Mouse (Mus musculus) brain, embryonic 18.5 days (tissue): ENCODE data around the gene Prps1.
"Not testable (repeated sequence)": the region's sequence is repeated elsewhere in the genome, so short reads cannot be mapped to it uniquely, and the experiment has no call there.

Experiments
- DNase-seq: peaks from one replicate; pipeline ENCODE4 v3.0.0-alpha.2; 2012; ENCODE audit warnings: low read depth, low spot score

Prps1 gene

GRCm38 (mm10) chrX:140456279-140456731 lies at the start of gene Prps1:
TSS of gene Prps1 (plus strand) at chrX:140456613.
- peak; percentile 78 for DNase-seq

- no peak for DNase-seq
Measured at GRCm38 (mm10) chrX:140407593-140407992, 48.8 kb upstream of the Prps1 start.

GRCm38 (mm10) chrX:140418467-140418866 lies 37.9 kb upstream of the Prps1 start:
- no peak for DNase-seq

- no peak for DNase-seq
Measured at GRCm38 (mm10) chrX:140427124-140427523, 29.3 kb upstream of the Prps1 start.

GRCm38 (mm10) chrX:140428252-140428651 lies 28.2 kb upstream of the Prps1 start:
- DNase-seq = no peak

GRCm38 (mm10) chrX:140429985-140430384 lies 26.4 kb upstream of the Prps1 start:
- no peak for DNase-seq

- DNase-seq = no peak
Measured at GRCm38 (mm10) chrX:140430506-140430905, 25.9 kb upstream of the Prps1 start.

GRCm38 (mm10) chrX:140431981-140432380 lies 24.4 kb upstream of the Prps1 start:
- no peak for DNase-seq

- no peak for DNase-seq
Measured at GRCm38 (mm10) chrX:140432786-140433185, 23.6 kb upstream of the Prps1 start.

- DNase-seq = no peak
Measured at GRCm38 (mm10) chrX:140437906-140438305, 18.5 kb upstream of the Prps1 start.

GRCm38 (mm10) chrX:140445551-140445950 lies 10.9 kb upstream of the Prps1 start:
- no peak for DNase-seq

GRCm38 (mm10) chrX:140450071-140450470 lies 6.3 kb upstream of the Prps1 start:
- DNase-seq = no peak

- no peak for DNase-seq
Measured at GRCm38 (mm10) chrX:140456751-140457491, 508 bp downstream of the Prps1 start.

GRCm38 (mm10) chrX:140457502-140457901 lies 1.1 kb downstream of the Prps1 start:
- no peak for DNase-seq

- no peak for DNase-seq
Measured at GRCm38 (mm10) chrX:140478231-140478630, 21.8 kb downstream of the Prps1 start.

- no peak for DNase-seq
Measured at GRCm38 (mm10) chrX:140479171-140479570, 22.8 kb downstream of the Prps1 start.

GRCm38 (mm10) chrX:140489174-140489573 lies 32.8 kb downstream of the Prps1 start:
- no peak for DNase-seq

- DNase-seq = no peak
Measured at GRCm38 (mm10) chrX:140490203-140490602, 33.8 kb downstream of the Prps1 start.

GRCm38 (mm10) chrX:140491884-140492571 lies 35.6 kb downstream of the Prps1 start:
- peak; percentile 14 for DNase-seq

- no peak for DNase-seq
Measured at GRCm38 (mm10) chrX:140493527-140494029, 37.2 kb downstream of the Prps1 start.

- DNase-seq = no peak
Measured at GRCm38 (mm10) chrX:140494170-140494569, 37.8 kb downstream of the Prps1 start.

GRCm38 (mm10) chrX:140498431-140498830 lies 42.0 kb downstream of the Prps1 start:
- DNase-seq = not testable (repeated sequence)

GRCm38 (mm10) chrX:140500306-140500705 lies 43.9 kb downstream of the Prps1 start:
- DNase-seq = no peak
